Mouse (Mus musculus) embryo, embryonic 11.5 days (tissue): ENCODE measurements around the gene Arl5b.

Experiments
- DNase-seq: peaks from one replicate; pipeline ENCODE4 v3.0.0-alpha.2; 2012; ENCODE audit warnings: low read depth, low spot score

The Arl5b gene

GRCm38 (mm10) chr2:15049117-15049873, at the start of gene Arl5b:
TSS of gene Arl5b (plus strand) at chr2:15049395.
- peak; percentile 84 for DNase-seq

GRCm38 (mm10) chr2:15007531-15007930, 41.7 kb upstream of the Arl5b start:
- no peak for DNase-seq

- no peak for DNase-seq
These were observed 41.1 kb upstream of the Arl5b start for GRCm38 (mm10) chr2:15008072-15008471.

GRCm38 (mm10) chr2:15026817-15027216, 22.4 kb upstream of the Arl5b start:
- DNase-seq: no peak

GRCm38 (mm10) chr2:15027816-15028215, 21.4 kb upstream of the Arl5b start:
- no peak for DNase-seq

GRCm38 (mm10) chr2:15038705-15039104, 10.5 kb upstream of the Arl5b start:
- DNase-seq: no peak

- no peak for DNase-seq
These were observed 8.9 kb upstream of the Arl5b start for GRCm38 (mm10) chr2:15040326-15040725.

GRCm38 (mm10) chr2:15054496-15054895, 5.3 kb downstream of the Arl5b start:
- no peak for DNase-seq

- DNase-seq: peak; percentile 95
These were observed 5.9 kb downstream of the Arl5b start, which contains the start of gene Nsun6 for GRCm38 (mm10) chr2:15054945-15055637. TSS of gene Nsun6 (minus strand) at chr2:15055069.

GRCm38 (mm10) chr2:15055741-15056151, 6.6 kb downstream of the Arl5b start:
- peak; percentile 20 for DNase-seq

GRCm38 (mm10) chr2:15058227-15058626, 9.0 kb downstream of the Arl5b start:
- no peak for DNase-seq

- no peak for DNase-seq
These were observed 11.7 kb downstream of the Arl5b start for GRCm38 (mm10) chr2:15060856-15061255.

- no peak for DNase-seq
These were observed 14.6 kb downstream of the Arl5b start for GRCm38 (mm10) chr2:15063815-15064214.

GRCm38 (mm10) chr2:15064380-15065269, 15.4 kb downstream of the Arl5b start:
- DNase-seq: no peak

GRCm38 (mm10) chr2:15065447-15065846, 16.3 kb downstream of the Arl5b start:
- no peak for DNase-seq

GRCm38 (mm10) chr2:15067091-15067490, 17.9 kb downstream of the Arl5b start:
- DNase-seq: no peak

- no peak for DNase-seq
These were observed 34.5 kb downstream of the Arl5b start for GRCm38 (mm10) chr2:15083702-15084101.

- no peak for DNase-seq
These were observed 38.1 kb downstream of the Arl5b start for GRCm38 (mm10) chr2:15087308-15087707.

- peak; percentile 2 for DNase-seq
These were observed 47.4 kb downstream of the Arl5b start for GRCm38 (mm10) chr2:15096514-15097090.

- DNase-seq: no peak
These were observed 55.2 kb downstream of the Arl5b start for GRCm38 (mm10) chr2:15104386-15104785.

GRCm38 (mm10) chr2:15111290-15111689, 62.1 kb downstream of the Arl5b start:
- DNase-seq: no peak
